8 mouse cellular contexts compared by ENCODE assay signal in genomic region chr16:10784793-10785370, GRCm38 (mm10). TPM values are rescaled to one million over a fixed set of nuclear protein-coding genes. Genes with fewer than 3 reads are reported as not detected.
DNase-seq lines count a peak whose midpoint lies in the region; ATAC-seq and TF ChIP-seq lines count a peak whose summit lies in the region.

No protein-coding gene starts in this region.

- peak; percentile 74 for DNase-seq in 416B (ENCODE audit: low read depth)
- DNase-seq in embryonic facial prominence, embryonic 14.5 days (ENCODE audit: low spot score): peak; percentile 93
- DNase-seq in heart, adult 8-10 months (ENCODE audit: low spot score): peak; percentile 83
- DNase-seq in kidney, adult 8-10 months: peak; percentile 78 to 88
- DNase-seq in spleen, adult 18-20 months: peak; percentile 85 to 94

- peak; percentile 11; the same call in 1 of the 2 replicates for TF ChIP-seq POLR2A in bone marrow, adult 2 months (IDR thresholded peaks at IDR 0.05; ENCODE audit: borderline replicate concordance, control insufficient read depth, low read depth, low read length)

- under 1% methylated on average over 49 of the region's 55 CpGs for WGBS in bone marrow, adult 2 months
- WGBS in embryonic facial prominence, embryonic 14.5 days: 0% methylated on average over 10 of the region's 55 CpGs
- under 1% methylated on average over 55 of the region's 55 CpGs for WGBS in limb, embryonic 13.5 days
- WGBS in midbrain, embryonic 15.5 days: under 1% methylated on average over 53 of the region's 55 CpGs

- H3K9ac ChIP-seq in embryonic facial prominence, embryonic 14.5 days (ENCODE audit: low read depth, low read length): peak overlapping the region; percentile 83
- H3K9ac ChIP-seq in limb, embryonic 13.5 days: peak overlapping the region; percentile 89
- peak overlapping the region; percentile 55 for H3K9ac ChIP-seq in midbrain, embryonic 15.5 days

- peak; percentile 83 for ATAC-seq in embryonic facial prominence, embryonic 14.5 days (ENCODE audit: low read depth)
- peak; percentile 85 for ATAC-seq in limb, embryonic 13.5 days (ENCODE audit: low FRiP score, low read depth)
- ATAC-seq in midbrain, embryonic 15.5 days (replicated peaks): peak; percentile 85

- no peaks in the 10 kb centered on the region for H3K9me3 ChIP-seq in embryonic facial prominence, embryonic 14.5 days (ENCODE audit: control insufficient read depth, low read length)
- no peaks in the 10 kb centered on the region for H3K9me3 ChIP-seq in limb, embryonic 13.5 days
- no peaks in the 10 kb centered on the region for H3K9me3 ChIP-seq in midbrain, embryonic 15.5 days

- peak overlapping the region; percentile 91 for H3K4me2 ChIP-seq in embryonic facial prominence, embryonic 14.5 days (ENCODE audit: low read depth, low read length)
- H3K4me2 ChIP-seq in limb, embryonic 13.5 days (replicated peaks): peak overlapping the region; percentile 97
- peak overlapping the region; percentile 91 for H3K4me2 ChIP-seq in midbrain, embryonic 15.5 days

- no peaks in the 10 kb centered on the region for H3K36me3 ChIP-seq in embryonic facial prominence, embryonic 14.5 days (ENCODE audit: control insufficient read depth, insufficient read depth, low read length)
- H3K36me3 ChIP-seq in limb, embryonic 13.5 days: 0 out of 2 replicates have a peak, but pooled peaks cover 5% of the 10 kb centered on the region
- no peaks in the 10 kb centered on the region for H3K36me3 ChIP-seq in midbrain, embryonic 15.5 days (replicated peaks)

- peaks cover 6% of the 10 kb centered on the region for H3K4me1 ChIP-seq in bone marrow, adult 2 months (ENCODE audit: control insufficient read depth, insufficient read depth, low read length)
- peaks cover 39% of the 10 kb centered on the region for H3K4me1 ChIP-seq in embryonic facial prominence, embryonic 14.5 days (ENCODE audit: control insufficient read depth, insufficient read depth, low read length)
- H3K4me1 ChIP-seq in limb, embryonic 13.5 days: peaks cover 60% of the 10 kb centered on the region
- H3K4me1 ChIP-seq in midbrain, embryonic 15.5 days: peaks cover 35% of the 10 kb centered on the region

- peak overlapping the region; percentile 94 for H3K4me3 ChIP-seq in bone marrow, adult 2 months (replicated peaks; ENCODE audit: control insufficient read depth, low read depth, low read length)
- peak overlapping the region; percentile 80 for H3K4me3 ChIP-seq in embryonic facial prominence, embryonic 14.5 days (ENCODE audit: low read depth, low read length)
- H3K4me3 ChIP-seq in limb, embryonic 13.5 days: peak overlapping the region; percentile 62
- H3K4me3 ChIP-seq in midbrain, embryonic 15.5 days: peak overlapping the region; percentile 53

- H3K27me3 ChIP-seq in embryonic facial prominence, embryonic 14.5 days (replicated peaks; ENCODE audit: control insufficient read depth, insufficient read depth, low read length): no peaks in the 10 kb centered on the region
- H3K27me3 ChIP-seq in limb, embryonic 13.5 days: no peaks in the 10 kb centered on the region
- peaks cover 8% of the 10 kb centered on the region; the same call in 1 of the 2 replicates for H3K27me3 ChIP-seq in midbrain, embryonic 15.5 days (replicated peaks)

- peak overlapping the region; percentile 92 for H3K27ac ChIP-seq in bone marrow, adult 2 months (ENCODE audit: control insufficient read depth, insufficient read depth, low read depth, low read length, poor library complexity)
- peak overlapping the region; percentile 98 for H3K27ac ChIP-seq in embryonic facial prominence, embryonic 14.5 days (replicated peaks; ENCODE audit: low read depth, low read length)
- peak overlapping the region; percentile 99 for H3K27ac ChIP-seq in limb, embryonic 13.5 days
- peak overlapping the region; percentile 83 for H3K27ac ChIP-seq in midbrain, embryonic 15.5 days

- peak; percentile 71 for TF ChIP-seq CTCF in bone marrow, adult 2 months (IDR thresholded peaks at IDR 0.05; ENCODE audit: control insufficient read depth, insufficient read depth, low read length)

RNA-seq across cellular contexts. Expression of gene Socs1, which starts 0.5 kb away (rescaled TPM):
- 2.8 and 4.8 TPM in 2 replicates for polyA plus RNA-seq in bone marrow, adult 2 months (2011; ENCODE audit: insufficient read depth, insufficient read length, low replicate concordance, missing spikeins)
- 10.8 and 11.4 TPM in 2 replicates for polyA plus RNA-seq in embryonic facial prominence, embryonic 14.5 days (2014; fragmentation: Nextera tagmentation; extraction: Ambion mirVana)
- under 1 TPM; 0.32 to 0.41 (median 0.36) TPM for total RNA-seq in heart, adult 8-10 months (2022)
- polyA plus RNA-seq in limb, embryonic 13.5 days (2015; fragmentation: Nextera tagmentation; extraction: Ambion mirVana): 15.3 and 15.5 TPM in 2 replicates
- polyA plus RNA-seq in midbrain, embryonic 15.5 days (2015; fragmentation: Nextera tagmentation; extraction: Ambion mirVana): 3.4 and 3.9 TPM in 2 replicates

RNA-seq across cellular contexts. Expression of gene Tnp2, which starts 3.6 kb away (rescaled TPM):
- not detected in 2 replicates for polyA plus RNA-seq in bone marrow, adult 2 months (2011; ENCODE audit: insufficient read depth, insufficient read length, low replicate concordance, missing spikeins)
- polyA plus RNA-seq in embryonic facial prominence, embryonic 14.5 days (2014; fragmentation: Nextera tagmentation; extraction: Ambion mirVana): not detected in 2 replicates
- not detected for total RNA-seq in heart, adult 8-10 months (2022)
- not detected in 2 replicates for polyA plus RNA-seq in limb, embryonic 13.5 days (2015; fragmentation: Nextera tagmentation; extraction: Ambion mirVana)
- polyA plus RNA-seq in midbrain, embryonic 15.5 days (2015; fragmentation: Nextera tagmentation; extraction: Ambion mirVana): not detected in 2 replicates

RNA-seq across cellular contexts. Expression of gene Prm3, which starts 5.8 kb away (rescaled TPM):
- polyA plus RNA-seq in bone marrow, adult 2 months (2011; ENCODE audit: insufficient read depth, insufficient read length, low replicate concordance, missing spikeins): not detected in 2 replicates
- not detected in 2 replicates for polyA plus RNA-seq in embryonic facial prominence, embryonic 14.5 days (2014; fragmentation: Nextera tagmentation; extraction: Ambion mirVana)
- total RNA-seq in heart, adult 8-10 months (2022): not detected
- not detected in 2 replicates for polyA plus RNA-seq in limb, embryonic 13.5 days (2015; fragmentation: Nextera tagmentation; extraction: Ambion mirVana)
- not detected in 2 replicates for polyA plus RNA-seq in midbrain, embryonic 15.5 days (2015; fragmentation: Nextera tagmentation; extraction: Ambion mirVana)

RNA-seq across cellular contexts. Expression of gene Prm2, which starts 11.1 kb away (rescaled TPM):
- not detected in 2 replicates for polyA plus RNA-seq in bone marrow, adult 2 months (2011; ENCODE audit: insufficient read depth, insufficient read length, low replicate concordance, missing spikeins)
- polyA plus RNA-seq in embryonic facial prominence, embryonic 14.5 days (2014; fragmentation: Nextera tagmentation; extraction: Ambion mirVana): not detected in 2 replicates
- not detected for total RNA-seq in heart, adult 8-10 months (2022)
- not detected in 2 replicates for polyA plus RNA-seq in limb, embryonic 13.5 days (2015; fragmentation: Nextera tagmentation; extraction: Ambion mirVana)
- not detected in 2 replicates for polyA plus RNA-seq in midbrain, embryonic 15.5 days (2015; fragmentation: Nextera tagmentation; extraction: Ambion mirVana)

RNA-seq across cellular contexts. Expression of gene Prm1, which starts 20.8 kb away (rescaled TPM):
- polyA plus RNA-seq in bone marrow, adult 2 months (2011; ENCODE audit: insufficient read depth, insufficient read length, low replicate concordance, missing spikeins): 4.6 TPM in 1 of 2 replicates, not detected in the other
- polyA plus RNA-seq in embryonic facial prominence, embryonic 14.5 days (2014; fragmentation: Nextera tagmentation; extraction: Ambion mirVana): not detected in 2 replicates
- not detected for total RNA-seq in heart, adult 8-10 months (2022)
- polyA plus RNA-seq in limb, embryonic 13.5 days (2015; fragmentation: Nextera tagmentation; extraction: Ambion mirVana): 0.49 and 0.83 TPM in 2 replicates
- polyA plus RNA-seq in midbrain, embryonic 15.5 days (2015; fragmentation: Nextera tagmentation; extraction: Ambion mirVana): 0.41 and 0.42 TPM in 2 replicates

Comparison
In these comparisons a context has a peak if more than half of its experiments do, and no peak if none do; other contexts are left out.
1. Peak in every context shown above with its lines: DNase-seq, ATAC-seq, H3K4me3 ChIP-seq and H3K27ac ChIP-seq.